Mouse (Mus musculus) thymus, postnatal 36 days (tissue): ENCODE measurements at regions not wholly inside any gene's neighbourhood (a gene's known extent, or its start where the extent isn't known, plus 50 kb on each side); places are given as distances from the start of the nearest gene placed in this dataset.
"Not testable (repeated sequence)": the region's sequence is repeated elsewhere in the genome, so short reads cannot be mapped to it uniquely, and the experiment has no call there.

Experiments used
- DNase-seq, 2 experiments: peaks; one replicate each; pipeline ENCODE4 v3.0.0; 2022; ENCODE audit warnings: mixed read lengths in 2 of 2

DNA sequence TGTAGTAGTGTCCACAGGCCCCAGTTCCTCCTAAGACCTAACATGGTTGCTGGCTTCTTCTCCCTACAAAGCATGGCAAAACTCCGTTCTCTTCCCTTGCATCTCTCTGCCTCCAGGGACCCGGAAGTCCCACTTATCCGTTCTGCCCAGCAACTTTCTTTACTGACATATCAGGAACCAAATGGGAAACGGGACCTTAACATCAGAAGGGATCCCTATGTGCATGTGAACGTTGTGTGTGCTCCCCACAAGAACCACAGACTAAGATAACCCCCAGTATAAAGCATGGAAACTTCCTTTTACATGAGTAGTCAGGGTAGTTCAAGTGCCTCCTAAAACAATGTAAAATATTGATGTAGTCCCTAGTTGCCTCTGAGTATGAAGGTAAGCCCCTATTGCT lies 61.6 kb downstream of the Zxdb start:
- no peak for DNase-seq

DNA sequence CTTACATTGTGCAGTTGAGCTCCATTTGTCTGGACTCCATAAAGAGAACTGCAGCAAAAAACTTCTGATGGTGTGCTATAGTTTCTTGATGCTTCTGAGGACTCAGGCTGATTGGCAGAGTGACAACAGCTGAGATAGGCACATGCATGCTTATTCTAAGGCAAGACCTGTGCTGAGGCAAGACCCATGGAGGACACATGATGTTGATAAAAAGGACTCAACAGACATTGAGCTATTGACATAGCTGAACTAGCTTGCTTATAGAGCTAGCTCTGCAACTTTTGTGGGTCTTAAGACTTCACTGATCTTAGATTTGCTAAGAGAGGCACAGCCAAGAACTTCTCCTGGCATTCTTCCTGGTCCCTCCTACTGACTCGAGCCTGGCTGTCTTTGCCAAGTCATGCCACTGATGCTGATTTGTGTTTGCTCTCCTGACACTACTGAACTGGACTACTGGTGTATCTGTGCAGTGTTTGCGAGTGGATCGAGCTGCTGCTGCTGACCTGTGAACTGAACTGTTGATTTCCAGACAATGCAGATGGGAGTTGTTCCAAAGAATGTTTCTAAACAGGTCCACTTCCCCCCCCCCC lies 64.1 kb downstream of the Zxdb start:
- DNase-seq = no peak

DNA sequence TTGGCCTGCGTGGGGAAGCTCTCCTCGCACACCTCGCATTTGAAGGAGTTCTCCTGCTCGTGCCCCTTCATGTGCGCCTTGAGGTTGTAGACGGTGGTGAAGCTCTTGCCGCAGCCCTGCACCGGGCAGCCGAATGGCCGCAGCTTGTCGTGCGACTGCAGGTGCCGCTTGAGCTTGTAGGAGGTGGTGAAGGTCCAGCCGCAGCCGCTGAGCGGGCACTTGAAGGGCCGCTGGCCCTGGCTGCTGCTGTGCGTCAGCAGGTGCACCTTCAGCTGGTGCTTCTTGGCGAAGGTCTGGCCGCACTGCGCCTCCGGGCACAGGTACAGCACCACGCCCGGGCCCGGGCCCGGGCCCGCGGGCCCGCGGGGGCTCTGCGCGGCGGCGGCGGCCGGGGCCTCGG lies 72.5 kb downstream of the Zxdb start:
- not testable (repeated sequence) for DNase-seq

DNA sequence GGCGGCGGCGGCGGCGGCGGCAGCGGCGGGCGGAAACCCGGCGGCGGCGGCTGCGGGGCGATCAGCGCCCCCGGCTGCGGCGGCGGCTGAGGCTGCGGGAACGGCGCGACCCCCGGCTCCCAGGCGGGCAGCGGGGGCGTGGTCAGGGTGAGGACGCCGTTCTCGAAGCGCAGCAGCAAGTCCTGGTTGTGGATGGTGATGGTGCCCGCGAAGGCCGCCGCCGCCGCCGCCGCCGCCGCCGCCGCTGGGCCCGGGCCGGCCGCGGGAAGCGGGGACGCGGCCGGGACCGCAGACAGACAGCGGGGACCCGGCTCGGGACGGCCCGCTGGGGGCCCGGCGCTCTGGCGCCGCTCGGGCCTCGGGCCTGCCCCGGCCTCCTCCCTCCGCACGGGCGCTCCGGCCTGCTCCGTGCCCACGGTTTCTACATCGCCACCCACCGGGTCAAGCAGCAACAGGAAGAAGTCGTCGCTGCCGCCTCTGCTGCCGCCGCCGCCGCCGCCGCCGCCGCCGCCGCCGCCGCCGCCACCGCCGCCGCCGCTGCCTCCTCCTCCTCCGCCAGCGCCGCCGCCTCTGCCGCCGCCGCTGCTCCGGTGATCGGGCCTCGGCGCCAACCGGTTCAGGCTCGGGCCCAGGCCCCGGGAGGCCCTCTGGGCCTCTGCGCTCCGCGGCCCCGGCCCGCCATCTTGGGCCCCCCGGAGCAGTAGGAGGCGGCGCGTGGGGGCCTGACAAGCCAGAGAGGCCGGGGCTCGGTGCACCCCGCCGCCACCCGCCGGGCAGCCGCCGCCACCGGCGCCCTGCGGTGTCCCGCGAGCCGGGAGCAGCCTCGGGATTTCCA lies 73.2 kb downstream of the Zxdb start:
- not testable (repeated sequence) for DNase-seq

DNA sequence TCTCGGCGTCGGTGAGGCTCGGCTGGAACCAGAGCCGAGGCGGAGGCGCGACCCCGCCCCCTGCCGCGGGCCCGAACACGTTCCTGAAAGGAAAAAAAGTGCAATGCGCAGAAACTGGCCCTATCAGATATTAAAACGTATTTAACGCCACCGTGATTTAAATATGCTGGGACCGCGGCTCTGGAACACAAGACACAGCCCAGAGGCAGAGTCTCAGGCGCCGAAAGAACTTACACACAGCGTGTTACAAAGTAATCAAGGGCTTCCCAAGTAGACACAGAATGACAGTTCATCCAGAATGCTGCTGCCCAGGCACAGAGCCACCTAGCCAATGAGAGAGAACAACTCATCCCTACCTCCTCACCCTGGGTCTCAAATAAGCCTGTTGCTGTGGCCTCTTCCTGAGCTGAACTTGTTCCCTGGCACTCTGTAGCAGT lies 73.8 kb downstream of the Zxdb start:
- DNase-seq = not testable (repeated sequence)

DNA sequence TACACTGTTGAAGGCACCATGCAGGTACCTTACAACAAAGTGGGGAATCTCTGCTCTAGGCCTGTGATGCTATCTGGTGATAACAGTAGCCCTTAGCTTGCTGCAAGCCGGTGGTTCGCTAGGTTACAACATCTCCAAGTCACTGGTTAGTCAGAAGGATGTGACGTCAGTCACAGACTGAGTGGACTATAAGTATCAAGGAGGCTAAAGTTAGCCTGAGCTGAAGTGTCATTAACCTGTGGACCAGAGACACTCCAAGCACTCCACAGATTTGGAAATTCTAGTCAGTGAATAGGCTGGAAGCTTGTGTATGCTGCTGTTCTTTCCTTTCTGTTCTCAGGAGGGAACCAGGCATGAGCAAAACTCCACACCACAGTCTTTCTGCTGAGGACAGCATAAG lies 88.4 kb downstream of the Zxdb start:
- not testable (repeated sequence) for DNase-seq

DNA sequence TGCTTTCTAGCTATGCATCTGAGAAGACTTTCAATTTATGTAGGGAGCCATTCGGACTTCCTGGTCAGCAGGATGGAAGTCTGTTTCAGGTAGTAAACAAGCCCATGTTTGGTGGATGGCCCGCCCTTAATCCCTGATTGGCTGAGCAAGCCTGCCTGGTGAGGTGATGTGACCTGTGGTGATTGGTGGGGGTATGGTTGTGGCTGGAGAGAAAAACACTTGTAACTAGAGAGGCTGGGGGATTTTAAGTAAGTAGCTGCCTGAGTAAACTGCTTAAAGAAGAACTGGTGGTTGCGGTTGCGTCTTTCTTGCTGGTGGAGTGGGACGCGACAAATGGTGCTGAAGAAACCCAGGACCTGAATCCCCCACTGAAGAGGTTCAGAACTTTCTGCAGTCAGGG lies 103.2 kb downstream of the Zxdb start:
- peak in 1 of 2 experiments; percentile 9 for DNase-seq

DNA sequence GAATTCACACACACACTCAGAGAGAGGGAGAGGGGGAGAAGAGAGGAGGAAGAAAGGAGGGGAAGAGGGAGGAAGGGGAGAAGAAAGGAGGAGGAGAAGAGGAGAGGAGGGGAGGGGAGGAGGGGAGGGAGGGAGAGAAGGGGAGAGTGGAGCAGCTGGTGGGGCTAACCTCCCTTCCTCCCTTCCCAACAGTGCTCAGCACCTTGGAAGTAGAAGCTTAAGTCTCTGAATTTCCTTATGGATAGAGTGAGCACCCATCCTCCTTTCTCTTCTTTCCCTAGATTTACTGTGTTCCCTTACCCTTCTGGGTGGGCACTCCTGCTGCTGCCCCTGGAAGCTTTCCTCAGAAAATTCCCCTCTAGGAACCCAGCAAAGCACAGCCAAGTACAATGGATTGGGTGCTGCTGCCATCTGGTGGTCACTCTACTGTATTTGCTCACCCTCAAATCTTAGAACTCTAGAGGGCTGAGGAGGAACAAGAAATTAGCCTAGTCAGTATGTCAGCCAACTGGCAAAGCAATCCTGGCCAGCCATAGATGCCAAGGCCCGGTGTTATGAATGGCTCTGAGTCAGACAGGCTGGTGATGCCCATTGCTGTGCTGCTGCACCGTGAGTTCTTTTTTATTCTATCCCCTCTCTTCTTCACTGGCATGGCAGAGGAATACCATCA lies 119.9 kb downstream of the Zxdb start:
- DNase-seq = not testable (repeated sequence)

DNA sequence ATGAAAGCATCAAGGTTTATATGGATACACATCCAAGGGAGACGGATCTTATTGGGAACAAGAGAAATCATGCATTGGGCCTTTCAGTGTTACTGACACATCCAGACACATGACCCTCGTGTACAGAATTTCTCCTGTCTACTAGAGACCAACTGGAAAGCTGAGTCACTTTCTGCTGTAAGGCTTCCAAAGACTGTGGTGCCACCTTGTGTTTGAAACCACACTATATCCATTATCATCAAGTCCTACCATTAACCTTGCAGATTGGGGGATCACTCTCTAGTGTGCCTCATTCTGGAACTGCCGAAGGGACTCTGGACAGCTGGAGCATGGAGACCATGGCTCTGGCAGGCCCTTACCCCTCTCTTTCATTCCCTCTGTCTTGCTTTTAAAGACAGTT lies 125.2 kb downstream of the Zxdb start:
- DNase-seq = not testable (repeated sequence)

DNA sequence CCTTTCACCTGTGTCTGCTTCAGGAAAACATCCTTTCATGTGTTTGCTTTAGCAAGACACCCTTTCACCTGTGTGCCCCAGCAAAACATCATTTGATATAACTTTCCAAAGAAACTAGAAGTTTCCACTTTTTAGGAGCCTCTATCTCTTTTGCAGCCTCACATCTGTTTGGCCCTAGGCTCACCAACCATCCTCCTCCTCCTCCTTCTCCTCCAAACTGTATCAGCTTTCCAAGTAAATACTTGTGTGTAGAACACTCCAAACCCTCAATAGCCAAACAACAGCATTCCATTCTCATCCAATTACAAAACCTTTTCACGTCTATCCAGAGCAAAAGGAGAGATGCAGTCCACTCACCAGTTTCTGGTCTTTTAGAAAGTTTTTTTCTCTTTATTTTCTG lies 133.1 kb downstream of the Zxdb start:
- DNase-seq = no peak

DNA sequence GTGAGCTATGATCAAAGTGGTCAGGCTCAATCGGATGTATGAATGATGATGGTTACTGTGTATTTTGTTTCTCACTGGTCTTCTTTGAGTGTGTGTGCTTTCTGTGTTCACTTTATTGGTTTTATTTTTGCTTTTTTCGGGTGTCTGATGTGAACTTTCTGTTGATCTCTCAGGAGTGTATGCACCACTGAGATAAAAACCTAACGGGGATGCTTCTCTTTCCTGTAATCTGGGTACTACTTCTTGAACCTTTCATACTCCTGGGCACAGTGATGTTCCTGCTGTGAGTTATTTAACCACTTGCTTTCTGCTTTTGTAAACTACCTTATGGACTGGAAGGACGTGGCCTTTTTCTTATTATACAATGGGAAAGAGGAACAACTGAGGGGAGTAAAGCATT lies 133.6 kb downstream of the Zxdb start:
- DNase-seq = no peak

DNA sequence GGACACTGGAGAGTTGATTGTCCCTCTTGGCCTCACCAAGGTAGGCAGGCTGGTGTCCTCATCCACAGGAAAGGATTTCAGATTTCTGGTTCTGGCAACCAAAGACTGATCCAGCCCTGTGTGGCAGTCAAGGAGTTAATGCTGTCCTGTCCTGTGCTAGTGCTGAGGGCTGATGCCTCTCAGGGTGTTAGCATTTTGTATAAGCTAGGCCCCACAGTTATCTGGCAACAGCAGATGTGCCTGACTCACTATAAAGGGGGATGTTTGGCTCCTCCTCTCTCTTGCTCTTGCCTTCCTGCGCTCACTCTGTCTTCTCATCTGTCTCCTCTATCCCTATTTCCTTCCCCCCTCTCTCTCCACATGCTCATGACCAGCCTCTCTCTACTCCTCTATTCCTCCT lies 138.8 kb downstream of the Zxdb start:
- no peak for DNase-seq

DNA sequence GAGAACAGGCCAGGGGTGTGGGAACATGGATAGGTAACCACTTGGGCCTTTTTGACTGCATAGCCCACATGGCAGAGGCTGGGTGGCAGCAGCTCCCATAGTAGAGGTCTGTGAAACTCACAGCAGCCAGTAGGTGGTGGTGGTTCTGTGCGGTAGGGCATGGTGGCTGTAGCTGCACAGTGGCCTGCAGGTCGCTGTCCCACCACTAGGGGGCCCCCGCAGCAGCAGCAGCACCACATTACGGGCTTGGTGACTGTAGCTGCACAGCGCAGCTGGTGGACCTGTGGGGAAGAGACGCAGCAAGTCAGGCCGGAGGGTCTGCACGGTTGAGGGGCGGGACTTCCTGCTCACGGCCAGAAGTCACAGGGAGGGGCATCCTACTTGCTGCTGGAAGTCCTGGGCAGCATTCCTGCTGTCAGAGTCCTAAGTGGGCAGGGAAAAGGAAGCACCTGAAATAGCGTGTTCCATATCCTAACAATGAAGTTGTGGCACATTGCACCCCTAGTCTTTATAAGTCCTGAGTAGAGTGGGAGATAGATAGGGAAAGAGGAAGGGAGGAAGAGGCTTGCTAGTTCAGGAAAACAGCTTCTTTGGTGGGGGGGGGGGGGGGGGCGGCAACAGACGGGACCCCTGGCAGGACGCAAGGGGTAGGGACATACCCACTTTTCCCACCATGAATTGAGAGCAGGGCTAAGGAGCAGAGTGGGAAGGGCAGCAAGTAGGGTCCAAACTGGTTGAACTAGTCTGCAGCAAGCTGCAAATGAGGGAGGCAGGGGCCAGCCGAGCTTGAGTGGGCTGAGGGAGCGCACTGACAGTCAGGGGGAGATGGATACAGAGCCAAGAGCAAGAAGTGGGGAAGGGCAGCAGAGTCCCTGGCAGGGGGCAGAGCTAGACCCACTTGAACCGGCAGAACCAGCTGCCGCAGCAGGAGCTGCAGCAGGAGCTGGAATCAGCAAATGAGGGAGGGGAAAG lies 141.4 kb downstream of the Zxdb start:
- DNase-seq = peak; percentile 91

DNA sequence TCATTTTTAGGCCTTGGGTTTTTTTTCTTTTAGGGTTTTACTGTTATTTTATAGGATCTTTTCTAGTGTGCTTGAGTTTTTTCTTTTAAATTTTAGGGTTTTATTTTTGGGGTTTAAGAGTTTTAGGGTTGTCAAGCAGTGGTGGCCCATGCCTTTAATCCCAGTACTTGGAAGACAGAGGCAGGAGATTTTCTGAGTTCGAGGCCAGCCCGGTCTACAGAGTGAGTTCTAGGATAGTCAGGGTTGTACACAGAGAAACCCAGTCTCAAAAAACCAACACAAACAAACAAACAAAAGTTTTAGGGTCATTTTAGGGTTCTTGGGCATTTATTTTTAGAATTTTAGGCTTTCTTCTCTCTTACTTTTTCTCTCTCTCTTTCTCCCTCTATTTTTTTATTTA lies 142.9 kb downstream of the Spin4 start:
- peak in 1 of 2 experiments; percentile 1 for DNase-seq
